Mouse (Mus musculus) CH12.LX (cell line): Measurements from ENCODE around the gene Aff3. TPM values are rescaled to one million over a fixed set of nuclear protein-coding genes. Genes with fewer than 3 reads are reported as not detected.
A peak's percentile ranks its signal among the peaks of the same experiment; 100 is the strongest.

Source experiments
- DNase-seq: peaks from one replicate; pipeline ENCODE4 v3.0.0-alpha.2; 2013; ENCODE audit errors: extremely low read depth
- H3K27ac ChIP-seq: 2 replicates; pipeline ENCODE4 v1.5.1; 2012; ENCODE audit warnings: low read depth, mild to moderate bottlenecking, control low read depth, moderate library complexity; ENCODE audit not compliant: insufficient read depth
- H3K27me3 ChIP-seq: replicated peaks from 2 replicates; pipeline ENCODE3; 2012; ENCODE audit warnings: inconsistent platforms
- H3K36me3 ChIP-seq, 2 experiments: replicated peaks in 1 of 2; 2 replicates each; pipeline versions ENCODE3 to v1.6.1; 2012; ENCODE audit warnings: inconsistent platforms in 1 of 2, low read length in 1 of 2, mild to moderate bottlenecking in 1 of 2, mixed read lengths in 1 of 2, moderate library complexity in 1 of 2; ENCODE audit not compliant: control insufficient read depth in 1 of 2, insufficient read depth in 1 of 2
- H3K4me1 ChIP-seq, 2 experiments: 2 replicates each; pipeline ENCODE4 v1.6.1; 2012; ENCODE audit warnings: inconsistent platforms in 1 of 2, moderate library complexity in 1 of 2; ENCODE audit not compliant: insufficient read depth in 2 of 2, control insufficient read depth in 1 of 2
- H3K4me2 ChIP-seq: 2 replicates; pipeline ENCODE4 v1.6.1; 2012; ENCODE audit warnings: low read depth, mild to moderate bottlenecking, control low read depth; ENCODE audit not compliant: poor library complexity, insufficient read depth, severe bottlenecking
- H3K4me3 ChIP-seq, 3 experiments: fragments of 150-350 bp in 1 of 3; sonication (generic) in 1 of 3; replicated peaks in 1 of 3; 2 replicates each; pipeline versions ENCODE3 to v1.5.1; 2011 to 2012; ENCODE audit warnings: low read depth in 2 of 3, low read length in 2 of 3, mild to moderate bottlenecking in 2 of 3, moderate library complexity in 2 of 3, control low read depth in 1 of 3, improper control_type of control experiment in 1 of 3, inconsistent platforms in 1 of 3, mixed read lengths in 1 of 3; ENCODE audit not compliant: poor library complexity in 1 of 3
- H3K79me2 ChIP-seq: replicated peaks from 2 replicates; pipeline ENCODE4 v1.6.1; 2012; ENCODE audit warnings: mild to moderate bottlenecking, moderate library complexity; ENCODE audit not compliant: control insufficient read depth, poor library complexity, insufficient read depth, severe bottlenecking; ENCODE audit errors: extremely low read depth
- H3K9ac ChIP-seq: 2 replicates; pipeline ENCODE4 v1.6.1; 2012; ENCODE audit warnings: low read depth, mild to moderate bottlenecking, control low read depth, moderate library complexity; ENCODE audit not compliant: insufficient read depth
- H3K9me3 ChIP-seq: replicated peaks from 2 replicates; pipeline ENCODE3; 2012; ENCODE audit warnings: low read length, inconsistent platforms, mixed read lengths
- BHLHE40 ChIP-seq: IDR thresholded peaks from 2 replicates; pipeline ENCODE4 v1.6.1; 2011; ENCODE audit warnings: mild to moderate bottlenecking, low read depth, low read length, improper control_type of control experiment
- CHD1 ChIP-seq: IDR thresholded peaks from 2 replicates; pipeline ENCODE4 v1.6.1; 2012; ENCODE audit warnings: low read depth, low read length, improper control_type of control experiment, inconsistent platforms
- CHD2 ChIP-seq: IDR thresholded peaks from 2 replicates; pipeline ENCODE4 v1.6.1; 2011; ENCODE audit warnings: low read length, improper control_type of control experiment
- EP300 ChIP-seq: IDR thresholded peaks from 2 replicates; pipeline ENCODE4 v1.6.1; 2011; ENCODE audit warnings: low read length, improper control_type of control experiment
- ETS1 ChIP-seq: conservative IDR thresholded peaks from 2 replicates; pipeline ENCODE4 v1.6.1; 2012; ENCODE audit warnings: low read depth, mild to moderate bottlenecking, inconsistent platforms, low read length, improper control_type of control experiment, moderate library complexity
- GABPA ChIP-seq: IDR thresholded peaks from 2 replicates; pipeline ENCODE4 v1.6.1; 2012; ENCODE audit warnings: low read depth, low read length, improper control_type of control experiment, inconsistent platforms; ENCODE audit not compliant: insufficient replicate concordance
- HCFC1 ChIP-seq: IDR thresholded peaks from 2 replicates; pipeline ENCODE4 v1.6.1; 2012; ENCODE audit warnings: low read depth, mild to moderate bottlenecking, inconsistent platforms, low read length, improper control_type of control experiment
- IRF4 ChIP-seq: IDR thresholded peaks from 2 replicates; pipeline ENCODE4 v1.6.1; 2014; ENCODE audit warnings: low read depth, mild to moderate bottlenecking, inconsistent platforms, low read length, improper control_type of control experiment
- JUN ChIP-seq: IDR thresholded peaks from 2 replicates; pipeline ENCODE4 v1.6.1; 2011; ENCODE audit warnings: low read depth, mild to moderate bottlenecking, low read length, improper control_type of control experiment, moderate library complexity; ENCODE audit not compliant: insufficient read depth
- JUND ChIP-seq: conservative IDR thresholded peaks from 2 replicates; pipeline ENCODE4 v1.6.1; 2011; ENCODE audit warnings: low read depth, low read length, improper control_type of control experiment
- MAFK ChIP-seq: IDR thresholded peaks from 2 replicates; pipeline ENCODE4 v1.6.1; 2011; ENCODE audit warnings: low read length, improper control_type of control experiment; ENCODE audit not compliant: insufficient replicate concordance
- MAX ChIP-seq: IDR thresholded peaks from 2 replicates; pipeline ENCODE4 v1.6.1; 2011; ENCODE audit warnings: low read length, improper control_type of control experiment
- MAZ ChIP-seq: IDR thresholded peaks from 2 replicates; pipeline ENCODE4 v1.6.1; 2012; ENCODE audit warnings: low read depth, mild to moderate bottlenecking, inconsistent platforms, low read length, improper control_type of control experiment, moderate library complexity
- MEF2A ChIP-seq: IDR thresholded peaks from 2 replicates; pipeline ENCODE4 v1.6.1; 2014; ENCODE audit warnings: low read depth, mild to moderate bottlenecking, inconsistent platforms, low read length, improper control_type of control experiment, borderline replicate concordance
- MXI1 ChIP-seq: IDR thresholded peaks from 2 replicates; pipeline ENCODE4 v1.6.1; 2011; ENCODE audit warnings: mild to moderate bottlenecking, low read depth, low read length, improper control_type of control experiment
- NELFE ChIP-seq: IDR thresholded peaks from 2 replicates; pipeline ENCODE4 v1.6.1; 2011; ENCODE audit warnings: low read depth, low read length, improper control_type of control experiment
- NRF1 ChIP-seq: IDR thresholded peaks from 2 replicates; pipeline ENCODE4 v1.6.1; 2014; ENCODE audit warnings: low read depth, mild to moderate bottlenecking, inconsistent platforms, low read length, improper control_type of control experiment, moderate library complexity
- PAX5 ChIP-seq: IDR thresholded peaks from 2 replicates; pipeline ENCODE4 v1.6.1; 2012; ENCODE audit warnings: low read length, inconsistent platforms, mixed read lengths
- POLR2A ChIP-seq: IDR thresholded peaks from 2 replicates; pipeline ENCODE4 v1.6.1; 2011; ENCODE audit warnings: low read depth, mild to moderate bottlenecking, improper control_type of control experiment, low read length
- POLR2AphosphoS2 ChIP-seq: IDR thresholded peaks from 2 replicates; pipeline ENCODE4 v1.6.1; 2011; ENCODE audit warnings: low read depth, low read length, improper control_type of control experiment
- RAD21 ChIP-seq: IDR thresholded peaks from 2 replicates; pipeline ENCODE4 v1.6.1; 2011; ENCODE audit warnings: low read depth, mild to moderate bottlenecking, low read length, improper control_type of control experiment, moderate library complexity
- SIN3A ChIP-seq: IDR thresholded peaks from 2 replicates; pipeline ENCODE4 v1.6.1; 2012; ENCODE audit warnings: low read length, improper control_type of control experiment, inconsistent platforms
- SMC3 ChIP-seq: IDR thresholded peaks from 2 replicates; pipeline ENCODE4 v1.6.1; 2011; ENCODE audit warnings: low read depth, low read length, improper control_type of control experiment
- TBP ChIP-seq: conservative IDR thresholded peaks from 2 replicates; pipeline ENCODE4 v1.6.1; 2011; ENCODE audit warnings: low read depth, low read length, improper control_type of control experiment
- TCF12 ChIP-seq: IDR thresholded peaks from 2 replicates; pipeline ENCODE4 v1.6.1; 2014; ENCODE audit warnings: low read depth, mild to moderate bottlenecking, inconsistent platforms, low read length, improper control_type of control experiment
- USF2 ChIP-seq: conservative IDR thresholded peaks from 2 replicates; pipeline ENCODE4 v1.6.1; 2011; ENCODE audit warnings: low read depth, low read length, improper control_type of control experiment
- ZKSCAN1 ChIP-seq: IDR thresholded peaks from 2 replicates; pipeline ENCODE4 v1.6.1; 2012; ENCODE audit warnings: low read depth, inconsistent platforms, low read length, improper control_type of control experiment, borderline replicate concordance
- ZMIZ1 ChIP-seq: IDR thresholded peaks from 2 replicates; pipeline ENCODE4 v1.6.1; 2012; ENCODE audit warnings: low read depth, mild to moderate bottlenecking, inconsistent platforms, low read length, improper control_type of control experiment
- dilution Hi-C: fragments of 300-500 bp; cut with MboI; formaldehyde crosslinking; loops from 2 replicates; pipeline ENCODE4 v1.14.3; 2020; ENCODE audit warnings: low sequenced_read_pairs; ENCODE audit not compliant: extremely low pct_unique_long_range_greater_than_20kb, extremely low pct_ligation_motif_present
- in situ Hi-C: fragments of 300-500 bp; cut with MboI; formaldehyde crosslinking; loops from 3 replicates; pipeline ENCODE4 v1.14.3; 2019; ENCODE audit warnings: low sequenced_read_pairs, low pct_ligation_motif_present, low pct_unique_long_range_greater_than_20kb, mixed read lengths
- polyA plus RNA-seq: library from polyadenylated mRNA; unstranded; fragments of >175 nt; gene quantifications from 2 replicates; pipeline ENCODE4 v1.2.1, GENCODE M21; 2012; ENCODE audit warnings: low read depth; ENCODE audit not compliant: insufficient read length
- total RNA-seq, 2 experiments: library from RNA; depleted of rRNA; stranded (reverse); fragments of 300-350 nt in 1 of 2; fragments of >200 nt in 1 of 2; gene quantifications; 2 replicates each; pipeline ENCODE4 v1.2.3; 2012 to 2014

Aff3 gene
- total and polyA plus RNA-seq, 3 experiments, result 5.1 to 29.9 (median 7.7) TPM

GRCm38 (mm10) chr1:38470817-38471216 is 193.9 kb downstream of the Aff3 start:
- Histone ChIP-seq H3K4me1 (peaks cover 2 to 25% of the 10 kb centered on the region in 2 experiments), H3K9ac (no peak overlapping the region), H3K27ac (no peak overlapping the region), H3K27me3 (no peaks in the 10 kb centered on the region)
- in situ Hi-C loops, result no loop called here
- no peak for TF ChIP-seq MAZ
- TF ChIP-seq RAD21, result no peak
- no peak for TF ChIP-seq TCF12
- TF ChIP-seq JUN, result no peak
- TF ChIP-seq IRF4, result no peak
- no peak for TF ChIP-seq MEF2A
- TF ChIP-seq SMC3, result no peak
- TF ChIP-seq CHD2, result no peak
- no peak for TF ChIP-seq USF2
- TF ChIP-seq GABPA, result no peak
- no peak for TF ChIP-seq ZMIZ1
- TF ChIP-seq MAX, result no peak
- no peak for TF ChIP-seq NELFE
- no peak for TF ChIP-seq BHLHE40
- TF ChIP-seq TBP, result no peak
- TF ChIP-seq ETS1, result no peak
- no peak for TF ChIP-seq ZKSCAN1
- TF ChIP-seq, all 38 proteins: peak for 0
- Histone ChIP-seq H3K9me3 (no peaks in the 10 kb centered on the region), H3K4me3 (no peak overlapping the region), H3K79me2 (no peaks in the 10 kb centered on the region), H3K36me3 (peaks cover 0 to 50% of the 10 kb centered on the region in 2 experiments), H3K4me2 (no peak overlapping the region)
- no peak for DNase-seq
- dilution Hi-C loops, result no loop called here

- Histone ChIP-seq H3K27ac (no peak overlapping the region), H3K4me1 (peaks cover 2 to 25% of the 10 kb centered on the region in 2 experiments), H3K9me3 (no peaks in the 10 kb centered on the region), H3K36me3 (peaks cover 0 to 51% of the 10 kb centered on the region in 2 experiments), H3K27me3 (no peaks in the 10 kb centered on the region)
- dilution Hi-C loops, result no loop called here
- peak; percentile 6 for DNase-seq
- no peak for TF ChIP-seq EP300
- no peak for TF ChIP-seq POLR2AphosphoS2
- TF ChIP-seq PAX5, result no peak
- no peak for TF ChIP-seq MAFK
- TF ChIP-seq POLR2A, result no peak
- no peak for TF ChIP-seq RAD21
- TF ChIP-seq MXI1, result no peak
- no peak for TF ChIP-seq JUND
- TF ChIP-seq JUN, result no peak
- no peak for TF ChIP-seq ZKSCAN1
- no peak for TF ChIP-seq NRF1
- TF ChIP-seq HCFC1, result no peak
- no peak for TF ChIP-seq SIN3A
- TF ChIP-seq CHD1, result no peak
- TF ChIP-seq, all 38 proteins: peak for 0
- Histone ChIP-seq H3K4me3 (no peak overlapping the region), H3K79me2 (no peaks in the 10 kb centered on the region), H3K4me2 (no peak overlapping the region), H3K9ac (no peak overlapping the region)
- in situ Hi-C loops, result no loop called here
These were observed 194.6 kb downstream of the Aff3 start for GRCm38 (mm10) chr1:38470166-38470565.
